21 mouse cellular contexts compared by ENCODE assay signal in the genomic region with DNA sequence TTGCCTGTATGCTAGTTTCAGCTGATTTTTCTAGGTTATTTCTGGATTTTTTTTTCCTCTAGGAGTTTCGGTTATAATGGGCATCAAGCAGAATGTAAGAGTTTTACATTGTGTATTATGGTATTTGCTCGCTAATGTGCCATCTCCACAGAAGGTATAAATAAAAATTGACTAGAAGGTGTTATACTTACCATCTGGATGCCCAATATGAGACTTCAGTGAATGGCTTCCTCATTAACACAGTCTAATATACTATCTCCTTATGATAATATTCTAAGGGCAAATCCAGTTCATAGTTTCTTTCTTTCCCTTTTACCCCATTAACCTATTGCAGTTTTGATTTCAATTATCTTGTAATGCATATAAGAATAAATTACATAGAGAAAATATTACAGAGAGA.
"Had no signal": no experiment of that assay in that cellular context is flagged by ENCODE, and none has a peak within 500 bp of the region (broad histone marks: within the 10 kb centered on the region; RNA-seq: fewer than 3 reads in every experiment).

No protein-coding gene starts in this region.

- H3K27ac ChIP-seq: midbrain, embryonic 10.5 days; midbrain, embryonic 12.5 days; neural tube, embryonic 13.5 days; neural tube, embryonic 15.5 days; stomach, embryonic 15.5 days; stomach, postnatal 0 days had no signal

- H3K27me3 ChIP-seq: midbrain, embryonic 12.5 days; neural tube, embryonic 13.5 days; neural tube, embryonic 15.5 days; stomach, embryonic 15.5 days had no signal

- H3K4me3 ChIP-seq: midbrain, embryonic 10.5 days; midbrain, embryonic 12.5 days; myocyte; neural tube, embryonic 13.5 days; neural tube, embryonic 15.5 days; stomach, embryonic 15.5 days had no signal

- ATAC-seq: midbrain, embryonic 16.5 days had no signal

- H3K4me1 ChIP-seq: midbrain, embryonic 10.5 days; midbrain, embryonic 12.5 days; neural tube, embryonic 13.5 days; neural tube, embryonic 15.5 days; stomach, embryonic 15.5 days had no signal

- H3K36me3 ChIP-seq: midbrain, embryonic 10.5 days; midbrain, embryonic 12.5 days; neural tube, embryonic 13.5 days; neural tube, embryonic 15.5 days; stomach, embryonic 15.5 days had no signal

- H3K9me3 ChIP-seq: midbrain, embryonic 10.5 days; midbrain, embryonic 12.5 days; neural tube, embryonic 13.5 days; neural tube, embryonic 15.5 days; stomach, embryonic 15.5 days had no signal

- H3K4me2 ChIP-seq: lung, embryonic 14.5 days; midbrain, embryonic 12.5 days; neural tube, embryonic 13.5 days; neural tube, embryonic 15.5 days; stomach, embryonic 15.5 days had no signal

- DNase-seq: lung, adult 18-20 months; lung, embryonic 14.5 days; lung, postnatal 10 days; lung, postnatal 4 days; midbrain, embryonic 14.5 days; retina, postnatal 1 day; right cerebral cortex, adult 18-20 months; right cerebral cortex, postnatal 25 days; right cerebral cortex, postnatal 4 days; spleen, adult 18-20 months; thymus, adult 18-20 months; thymus, postnatal 14 days; thymus, postnatal 36 days had no signal

- H3K9ac ChIP-seq: lung, embryonic 14.5 days; midbrain, embryonic 12.5 days; neural tube, embryonic 13.5 days; neural tube, embryonic 15.5 days; stomach, embryonic 15.5 days had no signal
